Mouse (Mus musculus) megakaryocyte, embryonic 14.5 days (primary cell): ENCODE measurements around the gene Dnajc28.

Experiments used
- FLI1 ChIP-seq: IDR thresholded peaks from 2 replicates; pipeline ENCODE4 v1.6.1; 2012; ENCODE audit warnings: low read length, inconsistent platforms, mixed read lengths
- GATA1 ChIP-seq: IDR thresholded peaks from 3 replicates; pipeline ENCODE4 v1.6.1; 2012; ENCODE audit warnings: mixed read lengths, low read length, inconsistent platforms, borderline replicate concordance

- no peak for TF ChIP-seq GATA1
- TF ChIP-seq FLI1: no peak
Measured at GRCm38 (mm10) chr16:91655285-91655684, 36.5 kb upstream of the Dnajc28 start.
